Mouse (Mus musculus) hindbrain, embryonic 13.5 days (tissue): ENCODE measurements around the gene Tnr. TPM values are rescaled to one million over a fixed set of nuclear protein-coding genes. Genes with fewer than 3 reads are reported as not detected.
A peak's percentile ranks its signal among the peaks of the same experiment; 100 is the strongest.

Source experiments
- ATAC-seq: fragments of 200-750 bp; cut with Nextera tagmentation; 2 replicates; pipeline ENCODE4 v1.8.0; 2017; ENCODE audit warnings: moderate TSS enrichment; ENCODE audit not compliant: low FRiP score
- H3K27ac ChIP-seq: fragments of 300-500 bp; sonication (generic); 2 replicates; pipeline ENCODE4 v1.5.1; 2015; ENCODE audit warnings: inconsistent platforms, mild to moderate bottlenecking, moderate library complexity
- H3K27me3 ChIP-seq: fragments of 300-500 bp; sonication (generic); 2 replicates; pipeline ENCODE4 v1.6.1; 2015; ENCODE audit warnings: mild to moderate bottlenecking, inconsistent platforms
- H3K36me3 ChIP-seq: fragments of 300-500 bp; sonication (generic); 2 replicates; pipeline ENCODE4 v1.6.1; 2015; ENCODE audit warnings: mild to moderate bottlenecking, inconsistent platforms
- H3K4me1 ChIP-seq: fragments of 300-500 bp; sonication (generic); replicated peaks from 2 replicates; pipeline ENCODE4 v1.6.1; 2015; ENCODE audit warnings: inconsistent platforms
- H3K4me2 ChIP-seq: fragments of 300-500 bp; sonication (generic); 2 replicates; pipeline ENCODE4 v1.6.1; 2015; ENCODE audit warnings: inconsistent platforms, mild to moderate bottlenecking, moderate library complexity
- H3K4me3 ChIP-seq: fragments of 300-500 bp; sonication (generic); 2 replicates; pipeline ENCODE4 v1.5.1; 2015; ENCODE audit warnings: mild to moderate bottlenecking, inconsistent platforms
- H3K9ac ChIP-seq: fragments of 300-500 bp; sonication (generic); 2 replicates; pipeline ENCODE4 v1.6.1; 2015; ENCODE audit warnings: mild to moderate bottlenecking, inconsistent platforms
- H3K9me3 ChIP-seq: fragments of 300-500 bp; sonication (generic); 2 replicates; pipeline ENCODE4 v1.6.1; 2016; ENCODE audit warnings: inconsistent platforms
- WGBS: fragments of 180-500 bp; shearing (Covaris S2); methylation state at CpG from one replicate; pipeline ENCODE4 v1.1.7; 2015; 5-methylcytosine and 5-hydroxymethylcytosine counted together
- polyA plus RNA-seq: library from polyadenylated mRNA; unstranded; fragments of >200 nt; fragmentation: Nextera tagmentation; extraction: Ambion mirVana; gene quantifications from 2 replicates; pipeline ENCODE4 v1.2.1, GENCODE M21; 2015

The Tnr gene
- 2.7 and 3.0 TPM in 2 replicates for polyA plus RNA-seq

DNA sequence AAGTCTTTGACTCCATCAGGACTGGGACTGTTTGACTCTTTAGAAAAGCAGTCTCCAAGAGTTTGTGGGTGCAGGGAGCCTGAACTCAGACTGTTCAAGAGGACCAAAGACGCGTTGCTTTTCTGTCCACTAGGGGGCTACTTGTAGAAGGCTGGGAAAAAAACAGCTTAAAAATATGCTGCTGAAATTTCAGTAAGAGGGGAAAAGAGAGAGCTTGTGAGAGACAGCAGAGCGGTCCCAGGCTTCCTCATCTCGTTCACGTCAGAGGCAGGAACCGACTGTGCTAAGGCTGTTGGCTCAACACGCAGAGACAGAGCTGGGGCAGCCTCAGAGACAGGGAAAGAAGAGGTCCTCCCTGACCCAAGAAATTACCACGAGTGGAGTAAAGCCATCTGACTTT is at the start of gene Tnr:
Gene Tnr (plus strand): TSS at position 192 of the 400 bp plus-strand sequence.
- WGBS: 1% methylated on average over 8 of the region's 8 CpGs
- Histone ChIP-seq H3K9me3 (no peaks in the 10 kb centered on the region), H3K27me3 (peaks cover 14% of the 10 kb centered on the region; the same call in 1 of the 2 replicates), H3K9ac (peak within 1 kb of the TSS; percentile 69), H3K27ac (peak within 1 kb of the TSS; percentile 58), H3K4me2 (peak within 1 kb of the TSS; percentile 62), H3K4me3 (peak within 1 kb of the TSS; percentile 44), H3K36me3 (no peaks in the 10 kb centered on the region), H3K4me1 (peaks cover 15% of the 10 kb centered on the region)
- ATAC-seq: peak; percentile 86

- peaks cover 8% of the 10 kb centered on the region for H3K4me1 ChIP-seq
- H3K9ac ChIP-seq: no peak overlapping the region
- H3K27ac ChIP-seq: no peak overlapping the region
- no peak overlapping the region for H3K4me3 ChIP-seq
- H3K9me3 ChIP-seq: no peaks in the 10 kb centered on the region
- H3K27me3 ChIP-seq: 0 out of 2 replicates have a peak, but pooled peaks cover 5% of the 10 kb centered on the region
- no peaks in the 10 kb centered on the region for H3K36me3 ChIP-seq
- H3K4me2 ChIP-seq: no peak overlapping the region
- ATAC-seq: no peak
- WGBS: 83% methylated on average over 4 of the region's 4 CpGs
These were observed 33.6 kb upstream of the Tnr start for GRCm38 (mm10) chr1:159489853-159490435.

DNA sequence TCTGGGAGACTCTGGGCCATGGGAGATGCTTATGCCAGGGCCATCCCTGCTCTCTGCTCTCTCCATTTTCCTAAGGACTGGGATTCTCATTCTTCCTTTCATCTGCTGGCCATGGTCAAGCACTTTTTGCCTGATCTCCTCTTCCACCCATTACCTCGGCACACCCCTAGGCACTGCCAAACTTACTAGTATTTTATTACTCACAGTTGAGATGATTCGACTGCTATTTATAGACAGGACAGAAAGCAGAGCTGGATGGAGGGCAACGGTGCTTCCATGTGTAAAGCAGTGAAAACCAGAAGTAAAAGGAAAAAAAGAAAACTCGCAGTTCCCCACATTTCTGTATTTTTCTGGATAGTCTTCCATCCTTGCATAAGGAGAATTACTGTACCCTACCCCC is 31.0 kb upstream of the Tnr start:
- Histone ChIP-seq H3K4me2 (no peak overlapping the region), H3K36me3 (no peaks in the 10 kb centered on the region), H3K9ac (no peak overlapping the region), H3K9me3 (no peaks in the 10 kb centered on the region), H3K4me3 (no peak overlapping the region), H3K4me1 (peaks cover 8% of the 10 kb centered on the region), H3K27ac (no peak overlapping the region), H3K27me3 (0 out of 2 replicates have a peak, but pooled peaks cover 7% of the 10 kb centered on the region)
- no peak for ATAC-seq
- WGBS: 88% methylated on average over 4 of the region's 4 CpGs

DNA sequence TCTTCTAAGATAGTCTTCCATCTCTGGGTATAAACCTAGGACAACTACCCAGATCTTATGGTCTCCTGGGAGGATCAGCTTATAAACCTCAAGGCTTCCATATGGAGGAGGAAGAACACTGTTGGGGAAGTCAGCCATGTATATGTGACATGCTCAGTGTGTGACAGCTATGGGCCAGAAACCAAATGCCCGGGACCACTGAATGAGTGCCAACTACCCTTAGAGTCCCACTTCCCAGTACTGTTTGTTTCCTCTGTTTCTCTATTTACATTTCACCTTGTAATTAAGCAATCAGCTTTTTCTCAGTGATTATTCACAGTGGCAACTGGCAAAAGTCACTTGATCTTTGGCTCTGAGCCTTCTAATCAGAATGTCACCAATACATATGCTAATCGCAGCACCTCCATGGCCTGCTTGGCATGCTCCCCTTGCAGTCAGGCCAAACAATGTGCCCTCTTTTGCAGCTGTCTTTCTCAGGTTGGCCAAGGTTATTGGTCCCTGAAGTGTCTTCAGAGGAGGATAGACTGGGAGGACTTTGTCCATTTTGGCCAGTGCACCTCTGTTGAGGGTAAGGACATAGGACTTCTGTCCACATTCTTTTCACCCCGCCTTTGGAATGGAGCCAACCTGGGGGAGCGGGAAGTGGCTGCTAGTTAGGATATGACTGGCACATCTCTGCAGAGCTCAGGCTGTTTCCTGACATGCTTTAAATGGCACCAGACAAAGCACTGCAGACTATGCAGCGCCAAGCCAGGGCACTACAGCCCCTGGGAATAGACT is 29.7 kb upstream of the Tnr start:
- WGBS: 54% methylated on average over 5 of the region's 5 CpGs
- no peak overlapping the region for H3K4me2 ChIP-seq

DNA sequence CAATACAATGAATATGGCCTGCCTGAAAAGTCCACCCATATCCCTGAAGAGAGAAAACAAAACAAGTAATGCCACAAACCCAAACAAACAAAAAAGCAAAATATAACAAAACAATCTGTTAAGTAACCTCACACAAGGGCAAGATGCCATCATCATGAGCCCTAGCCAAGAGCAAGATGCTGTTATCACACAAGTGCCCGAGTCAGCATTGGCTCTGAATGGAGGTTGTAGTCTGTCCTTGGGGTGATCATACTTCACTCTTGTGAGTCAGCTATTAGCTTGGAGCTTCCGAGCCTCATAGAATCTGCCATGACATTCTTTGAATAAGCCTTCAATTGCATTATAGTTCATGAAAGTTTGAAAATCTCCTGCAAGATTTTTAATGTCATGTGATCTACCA is 25.3 kb upstream of the Tnr start:
- H3K36me3 ChIP-seq: no peaks in the 10 kb centered on the region
- no peak overlapping the region for H3K27ac ChIP-seq
- ATAC-seq: no peak
- 94% methylated on average over 2 of the region's 2 CpGs for WGBS
- peaks cover 8% of the 10 kb centered on the region for H3K4me1 ChIP-seq
- no peak overlapping the region for H3K4me3 ChIP-seq
- H3K4me2 ChIP-seq: no peak overlapping the region
- no peaks in the 10 kb centered on the region for H3K9me3 ChIP-seq
- H3K27me3 ChIP-seq: 0 out of 2 replicates have a peak, but pooled peaks cover 2% of the 10 kb centered on the region
- no peak overlapping the region for H3K9ac ChIP-seq

More for the DNA sequence above, 29.7 kb upstream of the Tnr start:
- Histone ChIP-seq H3K27me3 (0 out of 2 replicates have a peak, but pooled peaks cover 8% of the 10 kb centered on the region), H3K9ac (no peak overlapping the region), H3K36me3 (no peaks in the 10 kb centered on the region), H3K9me3 (no peaks in the 10 kb centered on the region), H3K4me1 (peaks cover 8% of the 10 kb centered on the region), H3K4me3 (no peak overlapping the region), H3K27ac (no peak overlapping the region)
- peak; percentile 84 for ATAC-seq

DNA sequence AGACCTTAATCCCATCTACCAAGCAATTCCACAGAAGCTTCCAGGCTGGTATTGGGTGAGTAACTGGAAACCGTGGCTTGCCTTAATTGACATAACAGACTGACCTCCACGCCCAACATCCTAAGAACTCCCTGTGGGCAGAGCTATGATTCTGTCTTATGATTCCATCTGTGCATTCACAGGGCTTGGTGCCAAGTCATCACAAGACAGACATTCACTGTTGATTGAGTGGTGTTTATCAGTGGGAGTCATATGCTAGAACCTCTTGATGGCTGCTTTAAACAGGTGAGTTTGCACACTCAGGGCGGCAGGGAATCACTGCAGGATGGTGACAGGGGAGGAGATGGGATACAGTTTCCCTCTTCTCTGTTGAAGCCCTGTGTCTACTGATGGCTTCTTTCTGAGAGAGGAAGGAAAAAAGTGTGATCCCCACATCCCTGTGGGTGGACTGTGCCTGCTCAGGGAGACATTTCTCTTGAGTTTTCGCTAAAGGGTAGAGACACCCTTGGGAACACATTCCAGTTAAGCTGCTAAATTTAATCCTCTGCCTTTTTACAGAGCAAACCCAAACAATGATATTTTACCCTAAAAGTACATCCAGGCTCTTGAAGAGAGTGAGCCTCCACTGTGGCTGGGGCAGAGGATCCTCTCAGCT is 23.6 kb upstream of the Tnr start:
- no peak overlapping the region for H3K4me3 ChIP-seq
- no peaks in the 10 kb centered on the region for H3K36me3 ChIP-seq
- H3K4me1 ChIP-seq: no peaks in the 10 kb centered on the region
- H3K9me3 ChIP-seq: no peaks in the 10 kb centered on the region
- H3K4me2 ChIP-seq: no peak overlapping the region
- no peak overlapping the region for H3K27ac ChIP-seq
- H3K9ac ChIP-seq: no peak overlapping the region
- 0 out of 2 replicates have a peak, but pooled peaks cover 2% of the 10 kb centered on the region for H3K27me3 ChIP-seq
- no peak for ATAC-seq
- 86% methylated on average over 4 of the region's 4 CpGs for WGBS

DNA sequence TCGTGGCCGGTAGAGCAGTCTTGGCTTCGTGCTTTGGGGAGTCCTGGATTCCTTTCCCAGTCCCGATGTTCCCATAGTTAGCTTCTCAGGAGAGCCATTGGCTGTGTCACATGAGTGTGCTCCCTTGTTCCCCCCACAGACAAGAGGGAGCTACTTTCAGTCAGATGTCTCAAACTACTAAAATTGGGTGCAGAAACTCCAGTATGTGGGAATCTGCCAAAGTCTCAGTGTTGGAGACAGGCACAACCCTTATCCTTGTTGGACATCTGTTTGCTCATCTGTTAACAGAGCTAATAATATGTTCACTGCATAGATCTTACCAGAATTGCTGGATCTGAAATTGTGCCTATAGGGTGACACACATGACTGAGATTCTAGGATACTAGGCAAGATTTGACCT is 21.7 kb upstream of the Tnr start:
- Histone ChIP-seq H3K4me1 (no peaks in the 10 kb centered on the region), H3K4me3 (no peak overlapping the region), H3K9ac (no peak overlapping the region), H3K27me3 (0 out of 2 replicates have a peak, but pooled peaks cover 2% of the 10 kb centered on the region), H3K27ac (no peak overlapping the region), H3K4me2 (no peak overlapping the region), H3K9me3 (no peaks in the 10 kb centered on the region), H3K36me3 (no peaks in the 10 kb centered on the region)
- ATAC-seq: no peak
- 90% methylated on average over 4 of the region's 4 CpGs for WGBS

GRCm38 (mm10) chr1:159510667-159511066 is 12.9 kb upstream of the Tnr start:
- Histone ChIP-seq H3K9me3 (no peaks in the 10 kb centered on the region), H3K4me3 (no peak overlapping the region), H3K9ac (no peak overlapping the region), H3K36me3 (no peaks in the 10 kb centered on the region), H3K4me1 (no peaks in the 10 kb centered on the region), H3K4me2 (no peak overlapping the region), H3K27me3 (no peaks in the 10 kb centered on the region), H3K27ac (no peak overlapping the region)
- 85% methylated on average over 3 of the region's 3 CpGs for WGBS
- no peak for ATAC-seq

DNA sequence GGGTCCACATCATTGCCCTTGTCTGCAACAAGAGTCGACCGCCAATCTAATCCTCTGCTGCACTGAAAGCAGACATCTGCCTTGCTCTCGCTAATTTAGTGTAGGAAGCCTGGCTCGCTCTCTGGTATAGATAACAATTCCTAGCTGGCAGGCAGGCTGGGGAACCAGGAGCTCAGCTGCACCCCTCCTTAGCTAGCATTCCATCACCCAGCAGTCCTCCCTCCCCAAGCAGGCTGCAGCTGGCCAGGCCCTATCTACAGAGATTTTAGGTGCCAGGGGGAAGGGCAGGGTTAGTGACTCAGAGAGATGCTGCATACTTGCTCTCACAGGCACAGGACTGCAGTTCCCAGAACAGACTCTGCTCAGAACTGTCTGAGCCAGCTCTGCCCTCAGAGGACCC is 5.9 kb upstream of the Tnr start:
- H3K4me2 ChIP-seq: no peak overlapping the region
- no peaks in the 10 kb centered on the region for H3K9me3 ChIP-seq
- no peak overlapping the region for H3K27ac ChIP-seq
- no peaks in the 10 kb centered on the region; the same call in 1 of the 2 replicates for H3K4me1 ChIP-seq
- 0 out of 2 replicates have a peak, but pooled peaks cover 3% of the 10 kb centered on the region for H3K27me3 ChIP-seq
- no peak overlapping the region for H3K4me3 ChIP-seq
- H3K9ac ChIP-seq: no peak overlapping the region
- WGBS: 56% methylated on average over 4 of the region's 4 CpGs
- H3K36me3 ChIP-seq: no peaks in the 10 kb centered on the region
- ATAC-seq: no peak

DNA sequence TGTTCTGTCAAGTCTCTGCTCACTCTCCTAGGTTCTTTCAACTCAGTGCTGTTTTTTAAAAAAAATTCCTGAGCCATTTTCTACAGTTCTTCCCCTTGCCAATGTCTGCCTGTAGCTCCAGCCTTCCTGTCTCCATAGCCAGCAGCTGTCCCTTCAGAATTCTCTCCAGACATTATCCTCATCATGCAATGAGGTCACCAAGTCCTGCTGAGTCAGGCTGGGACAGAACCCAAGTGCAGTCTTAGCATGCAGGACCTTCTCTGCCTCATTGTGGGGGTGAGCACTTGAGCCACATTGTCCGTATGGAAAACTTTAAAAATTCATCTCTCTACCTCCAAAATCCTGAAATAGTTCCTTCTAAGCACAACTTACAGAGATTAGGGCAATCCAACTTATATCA is 4.4 kb upstream of the Tnr start:
- H3K4me2 ChIP-seq: no peak overlapping the region
- H3K36me3 ChIP-seq: no peaks in the 10 kb centered on the region
- no peak overlapping the region for H3K27ac ChIP-seq
- H3K27me3 ChIP-seq: 0 out of 2 replicates have a peak, but pooled peaks cover 7% of the 10 kb centered on the region
- H3K4me1 ChIP-seq: peaks cover 6% of the 10 kb centered on the region
- no peaks in the 10 kb centered on the region for H3K9me3 ChIP-seq
- no peak for ATAC-seq
- no peak overlapping the region for H3K4me3 ChIP-seq
- H3K9ac ChIP-seq: no peak overlapping the region
- 77% methylated on average over 1 of the region's 1 CpGs for WGBS

- no peaks in the 10 kb centered on the region for H3K36me3 ChIP-seq
- H3K4me3 ChIP-seq: no peak overlapping the region
- no peak overlapping the region for H3K4me2 ChIP-seq
- ATAC-seq: no peak
- H3K4me1 ChIP-seq: peaks cover 15% of the 10 kb centered on the region
- no peak overlapping the region for H3K9ac ChIP-seq
- no peak overlapping the region for H3K27ac ChIP-seq
- WGBS: 89% methylated on average over 2 of the region's 2 CpGs
- peaks cover 14% of the 10 kb centered on the region; the same call in 1 of the 2 replicates for H3K27me3 ChIP-seq
- no peaks in the 10 kb centered on the region for H3K9me3 ChIP-seq
These were observed 500 bp upstream of the Tnr start for GRCm38 (mm10) chr1:159523069-159523468.

DNA sequence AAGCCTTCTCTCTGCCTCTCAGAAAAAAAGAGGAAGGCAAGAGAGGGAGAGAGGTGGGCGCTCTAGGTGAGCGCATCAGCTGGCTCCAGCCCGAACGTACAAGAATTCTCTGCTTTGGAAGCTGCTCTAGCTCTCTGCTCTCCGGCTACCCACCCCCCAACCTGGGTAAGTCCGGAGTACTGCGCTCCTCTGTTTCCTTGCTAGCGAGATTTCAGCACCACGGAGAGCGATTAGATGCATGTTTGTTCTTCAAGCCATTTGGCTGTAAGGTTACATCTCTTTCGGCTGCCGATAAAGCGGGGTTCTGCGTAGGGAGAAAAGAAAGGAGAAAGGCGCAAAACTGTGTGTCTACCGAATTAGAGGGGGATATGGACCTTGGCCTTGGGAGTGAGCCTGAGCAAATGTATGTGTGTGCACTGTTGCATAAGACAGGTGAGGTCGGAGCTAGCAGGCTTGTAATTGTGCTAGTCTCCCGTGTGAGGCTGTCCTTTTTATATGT is 531 bp downstream of the Tnr start:
- peak overlapping the region; percentile 44 for H3K4me3 ChIP-seq
- H3K9ac ChIP-seq: peak overlapping the region; percentile 69
- WGBS: 1% methylated on average over 18 of the region's 18 CpGs
- H3K27ac ChIP-seq: peak overlapping the region; percentile 58
- peaks cover 15% of the 10 kb centered on the region for H3K4me1 ChIP-seq
- H3K27me3 ChIP-seq: peaks cover 14% of the 10 kb centered on the region; the same call in 1 of the 2 replicates
- H3K36me3 ChIP-seq: no peaks in the 10 kb centered on the region
- peak overlapping the region; percentile 62 for H3K4me2 ChIP-seq
- peak; percentile 88 for ATAC-seq
- no peaks in the 10 kb centered on the region for H3K9me3 ChIP-seq
